Mouse (Mus musculus) MN1 (cell line): Measurements from ENCODE around the gene Olfr206.
"Not testable (repeated sequence)": the region's sequence is repeated elsewhere in the genome, so short reads cannot be mapped to it uniquely, and the experiment has no call there.

Source experiments
- DNase-seq: peaks from one replicate; pipeline ENCODE4 v3.0.0-alpha.2; 2016; ENCODE audit warnings: low spot score

Gene Olfr206

GRCm38 (mm10) chr16:59349146-59349545 is at the start of gene Olfr206:
Gene Olfr206 (minus strand): TSS chr16:59349246.
- no peak for DNase-seq

- DNase-seq, result no peak
Observed at GRCm38 (mm10) chr16:59393300-59393699, 44.3 kb upstream of the Olfr206 start.

DNA sequence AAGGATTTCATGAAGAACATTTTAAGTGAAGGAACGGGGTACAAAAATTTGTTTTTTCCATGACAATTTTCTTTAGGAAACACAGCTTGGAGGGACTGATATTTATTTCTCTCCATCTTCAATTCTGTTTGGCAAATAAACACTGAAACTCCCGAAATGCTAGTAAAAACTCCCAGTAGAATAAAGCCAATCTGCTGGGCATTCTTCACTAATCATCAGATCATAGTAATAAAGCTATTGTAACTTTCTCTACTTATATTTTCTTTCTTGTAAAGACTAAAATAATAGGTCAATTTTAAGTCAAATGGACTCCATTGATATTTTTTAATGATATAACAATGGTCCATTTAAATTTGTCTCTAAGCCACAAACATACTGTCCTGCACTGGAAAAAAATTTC is 14.8 kb upstream of the Olfr206 start, which contains the start of gene Olfr209:
Gene Olfr209, minus strand, starts transcription at position 101 of the 400 bp plus-strand sequence.
- DNase-seq, result no peak

DNA sequence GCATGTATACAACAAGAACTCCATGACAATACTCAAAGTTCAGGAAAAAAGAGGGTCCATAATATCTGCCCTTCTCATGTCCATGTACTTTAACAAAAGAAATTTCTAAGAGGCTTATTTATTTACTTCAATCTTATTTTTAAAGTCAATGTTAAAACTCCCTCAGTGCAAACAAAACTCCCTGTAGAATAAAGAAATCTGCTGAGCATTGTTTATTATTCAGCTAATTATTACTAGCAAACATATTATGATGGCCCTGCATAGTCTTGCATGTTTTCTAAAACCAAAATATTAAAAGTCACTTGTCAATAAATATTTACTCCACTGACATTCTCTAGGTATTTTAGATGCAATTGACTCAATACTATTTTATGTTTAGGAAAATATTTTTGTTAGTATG is 18.0 kb downstream of the Olfr206 start, which contains the start of gene Olfr205:
Gene Olfr205, minus strand, starts transcription at position 101 of the 400 bp plus-strand sequence.
- DNase-seq, result no peak

GRCm38 (mm10) chr16:59323262-59323661 is 25.8 kb downstream of the Olfr206 start:
- DNase-seq, result not testable (repeated sequence)

- no peak for DNase-seq
Observed at GRCm38 (mm10) chr16:59318148-59318547, 30.9 kb downstream of the Olfr206 start, which contains the start of gene Olfr204. Gene Olfr204 (minus strand): TSS chr16:59318248.

GRCm38 (mm10) chr16:59298581-59298980 is 50.5 kb downstream of the Olfr206 start, which contains the start of gene Olfr203:
Gene Olfr203 (plus strand): TSS chr16:59298881.
- DNase-seq, result no peak
